Mouse (Mus musculus) ES-Bruce4 (cell line): ENCODE measurements around the gene Herpud1.

Experiments
- CTCF ChIP-seq: IDR thresholded peaks from one replicate; pipeline ENCODE4 v1.8.1; 2011; ENCODE audit warnings: low read depth, low read length
- EP300 ChIP-seq: IDR thresholded peaks from 2 replicates; pipeline ENCODE4 v1.6.1; 2011; ENCODE audit warnings: low read depth, low read length; ENCODE audit not compliant: insufficient read depth
- POLR2A ChIP-seq: IDR thresholded peaks from one replicate; pipeline ENCODE4 v1.8.1; 2011; ENCODE audit warnings: low read length; ENCODE audit not compliant: insufficient read depth

- TF ChIP-seq CTCF (no peak), EP300 (no peak), POLR2A (no peak)
Measured at GRCm38 (mm10) chr8:94343290-94343689, 42.9 kb upstream of the Herpud1 start.
